Mouse (Mus musculus): ENCODE results near the gene Ubqln3.

The Ubqln3 gene

DNA sequence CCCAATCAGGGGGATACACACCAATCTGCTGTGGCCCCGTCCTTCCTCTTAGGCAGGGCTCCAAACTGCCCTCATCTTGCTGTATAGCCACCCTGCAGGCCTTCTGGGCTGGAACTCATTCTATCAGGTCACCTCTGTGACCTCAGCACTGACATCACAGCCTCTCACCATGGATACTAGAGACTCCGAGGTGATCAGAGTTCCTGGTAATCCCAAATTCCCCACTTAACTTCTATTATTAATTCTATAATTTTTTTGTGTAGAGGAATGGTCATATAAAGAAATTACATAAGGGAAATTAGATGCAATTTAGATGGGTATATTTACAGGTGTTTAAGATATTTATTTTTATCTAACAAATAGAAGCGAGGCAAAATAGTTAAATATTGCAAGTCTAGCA, at the start of gene Ubqln3:
Ubqln3 (minus strand) TSS at position 101 of the 400 bp plus-strand sequence.
- no peak for DNase-seq (ENCODE audit: extremely low read depth, low read depth)

DNA sequence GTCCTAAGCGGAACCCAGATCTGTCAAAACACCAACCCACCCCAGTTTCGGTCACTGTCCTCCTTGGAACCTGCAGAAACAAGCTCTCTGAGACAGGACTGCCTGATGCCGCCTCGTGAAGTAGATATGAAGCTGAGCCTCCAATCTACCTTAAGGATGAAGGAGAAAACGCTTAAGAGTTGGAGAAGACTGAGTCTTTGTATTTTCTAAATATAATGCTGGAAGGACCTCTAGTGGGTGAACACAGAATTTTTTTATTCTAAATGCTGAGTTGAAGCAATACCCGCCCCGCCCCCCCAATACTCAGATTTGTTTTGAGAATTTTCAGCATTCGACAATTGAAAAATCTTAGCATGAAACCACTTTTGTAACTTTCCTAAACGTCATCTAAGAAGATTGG, 48.2 kb upstream of the Ubqln3 start:
- DNase-seq (ENCODE audit: extremely low read depth, low read depth): no peak

DNA sequence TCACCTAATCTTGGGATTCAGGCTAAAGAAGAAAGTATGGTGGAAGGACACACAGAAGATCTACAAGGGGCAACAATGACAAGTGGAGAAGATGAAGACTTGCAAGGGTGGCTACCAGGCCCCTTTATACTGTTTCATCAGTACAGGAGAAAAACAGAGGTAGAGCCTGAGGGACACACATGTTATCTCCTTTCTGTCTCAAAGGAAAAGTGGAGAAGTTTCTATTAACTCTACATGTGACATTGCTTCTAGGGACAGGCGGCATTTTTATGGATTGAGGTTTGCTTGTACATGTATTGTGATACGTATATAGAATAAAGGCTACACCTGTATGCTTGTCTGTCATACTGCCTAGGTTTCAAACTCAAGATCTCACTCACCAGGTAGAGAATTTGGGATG, 40.2 kb upstream of the Ubqln3 start, which contains the start of gene Olfr648:
Olfr648 (minus strand) TSS at position 101 of the 400 bp plus-strand sequence.
- DNase-seq (ENCODE audit: extremely low read depth, low read depth): no peak

GRCm38 (mm10) chr7:104179074-104179473, 36.0 kb upstream of the Ubqln3 start:
- DNase-seq (ENCODE audit: extremely low read depth, low read depth): no peak

GRCm38 (mm10) chr7:104178422-104179054, 35.5 kb upstream of the Ubqln3 start:
- DNase-seq (ENCODE audit: extremely low read depth, low read depth): no peak

- no peak for DNase-seq (ENCODE audit: extremely low read depth, low read depth)
These were observed 32.0 kb upstream of the Ubqln3 start for GRCm38 (mm10) chr7:104175085-104175484.

DNA sequence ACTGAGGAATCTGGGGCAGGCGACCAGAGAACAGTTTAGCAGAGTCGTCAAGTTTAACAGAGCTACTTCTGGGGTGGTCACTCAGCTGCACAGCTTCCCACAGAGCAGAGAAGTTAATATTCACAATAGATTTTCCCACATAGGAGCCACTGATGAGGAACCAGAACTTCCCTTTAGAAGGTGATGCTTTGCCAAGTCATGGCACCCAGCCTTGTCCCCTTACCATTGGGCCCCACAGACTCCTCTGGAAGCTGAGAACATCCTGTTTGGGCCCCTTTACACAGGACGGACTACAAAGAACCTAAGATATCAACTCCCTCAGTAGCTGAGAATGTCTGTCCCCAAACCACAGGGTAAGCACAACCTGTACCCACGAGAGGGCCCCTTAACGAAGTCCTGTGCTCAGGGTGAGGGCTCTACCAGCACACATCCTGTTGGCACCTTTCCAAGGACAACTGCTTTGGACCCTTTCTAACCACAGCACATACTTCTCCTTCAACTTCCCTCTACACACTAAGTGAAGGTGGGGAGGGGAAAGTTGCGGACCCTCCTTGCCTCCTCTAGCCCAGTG, 26.6 kb upstream of the Ubqln3 start:
- peak; percentile 30 for DNase-seq (ENCODE audit: extremely low read depth, low read depth)

GRCm38 (mm10) chr7:104167105-104167504, 24.0 kb upstream of the Ubqln3 start:
- no peak for DNase-seq (ENCODE audit: extremely low read depth, low read depth)

GRCm38 (mm10) chr7:104150456-104150855, 7.4 kb upstream of the Ubqln3 start, which contains the start of gene Ubqlnl:
Gene Ubqlnl (minus strand): TSS chr7:104150556.
- no peak for DNase-seq (ENCODE audit: extremely low read depth, low read depth)

- no peak for DNase-seq (ENCODE audit: extremely low read depth, low read depth)
These were observed 5.8 kb downstream of the Ubqln3 start, which contains the start of gene Olfr643 for GRCm38 (mm10) chr7:104137305-104137704. Gene Olfr643 (minus strand): TSS chr7:104137405.

GRCm38 (mm10) chr7:104129726-104130125, 13.4 kb downstream of the Ubqln3 start, which contains the start of gene Ubqln5:
Gene Ubqln5 (minus strand): TSS chr7:104129826.
- DNase-seq (ENCODE audit: extremely low read depth, low read depth): no peak

DNA sequence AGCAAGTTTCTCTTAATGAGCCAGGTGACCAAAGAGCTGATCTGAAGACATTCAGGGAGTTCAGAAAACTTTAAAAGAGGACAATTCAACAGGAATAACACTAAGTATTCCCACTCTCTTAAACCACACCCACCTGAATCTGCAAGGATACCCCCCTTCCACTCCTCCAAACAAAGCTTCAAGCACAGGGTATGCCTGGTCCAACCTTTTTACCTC, 38.4 kb downstream of the Ubqln3 start, which contains the start of gene Olfr646:
Olfr646 (plus strand) TSS at position 117 of the 216 bp plus-strand sequence.
- no peak for DNase-seq (ENCODE audit: extremely low read depth, low read depth)

- DNase-seq (ENCODE audit: extremely low read depth, low read depth): peak; percentile 81
These were observed 38.9 kb downstream of the Ubqln3 start for GRCm38 (mm10) chr7:104103913-104104756.
